Mouse (Mus musculus) c-Kit-positive CD71-positive TER-119-positive erythroid progenitor cells, embryonic 14.5 days (primary cell): Measurements from ENCODE around the gene Tead4.
"Not testable (repeated sequence)": the region's sequence is repeated elsewhere in the genome, so short reads cannot be mapped to it uniquely, and the experiment has no call there.

ENCODE experiments used
- DNase-seq: peaks from one replicate; pipeline ENCODE4 v3.0.0-alpha.2; 2013; ENCODE audit warnings: low spot score

Tead4 gene

DNA sequence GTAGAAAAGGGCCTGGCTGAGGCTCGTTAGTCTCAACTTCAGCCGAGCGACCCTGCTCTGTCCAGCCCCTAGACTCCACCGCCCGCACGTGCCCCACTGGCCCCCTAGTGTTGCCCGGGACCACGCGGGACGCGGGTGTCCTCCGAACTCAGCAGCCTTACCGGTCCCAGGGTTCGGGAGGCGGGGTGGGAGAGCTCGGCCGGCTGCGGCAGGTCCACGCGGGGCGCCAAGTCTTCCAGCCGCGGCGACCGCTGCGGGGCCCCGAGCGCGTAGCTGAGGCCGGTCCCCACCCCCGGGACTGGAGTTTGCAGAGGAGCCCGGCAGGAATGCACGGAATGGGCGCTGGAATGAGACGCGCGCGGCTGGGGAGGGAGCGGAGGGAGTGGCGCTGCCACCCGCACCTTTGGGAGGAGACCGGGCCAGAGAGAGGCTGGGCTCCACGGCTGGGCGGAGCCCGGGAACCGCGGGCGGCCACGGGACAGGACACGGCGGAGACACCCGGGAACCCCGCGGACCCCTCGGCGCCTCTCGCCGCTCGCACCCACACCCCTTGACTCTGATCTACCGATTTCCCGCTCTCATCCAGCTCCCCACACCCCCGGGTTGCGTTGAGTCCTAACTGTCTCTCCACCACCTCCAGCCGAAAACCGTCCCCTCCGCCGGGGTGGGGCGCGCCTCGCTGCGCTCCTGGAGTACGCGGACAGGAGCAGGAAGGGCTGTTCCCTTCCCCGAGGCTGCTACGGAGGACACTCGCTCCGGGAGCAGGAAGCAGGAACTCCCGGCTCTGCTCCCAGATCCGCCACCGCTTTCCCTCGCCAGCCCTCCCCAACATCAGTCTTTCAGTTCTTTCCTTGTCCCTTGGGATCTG, at the start of gene Tead4:
Gene Tead4 (minus strand): TSS at position 690 of the 868 bp plus-strand sequence.
- no peak for DNase-seq

DNA sequence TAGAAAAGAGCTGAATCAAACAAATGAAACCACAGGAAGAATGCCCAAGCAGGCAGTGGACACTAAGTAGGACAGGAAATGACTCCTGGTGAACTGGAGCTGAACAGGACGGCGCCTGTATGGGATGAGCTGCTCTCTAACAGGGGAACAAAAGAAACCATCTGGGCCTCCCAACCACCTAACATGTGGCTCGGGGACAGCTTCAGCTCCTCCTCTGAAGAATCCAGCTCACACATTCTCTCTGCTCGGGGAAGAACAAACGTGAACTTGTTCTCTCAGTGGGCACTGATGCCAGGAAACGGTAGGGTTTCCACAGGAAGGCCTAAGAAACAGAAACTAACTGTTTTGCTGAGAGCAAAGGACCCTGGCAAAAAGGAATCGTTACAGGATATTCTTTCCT, 49.1 kb upstream of the Tead4 start:
- no peak for DNase-seq

- no peak for DNase-seq
Measured at GRCm38 (mm10) chr6:128346782-128347181, 46.2 kb upstream of the Tead4 start.

GRCm38 (mm10) chr6:128345623-128346022, 45.0 kb upstream of the Tead4 start:
- DNase-seq: no peak

GRCm38 (mm10) chr6:128341956-128342723, 41.5 kb upstream of the Tead4 start:
- DNase-seq: no peak

- DNase-seq: no peak
Measured at GRCm38 (mm10) chr6:128338876-128339275, 38.3 kb upstream of the Tead4 start.

GRCm38 (mm10) chr6:128337467-128337866, 36.8 kb upstream of the Tead4 start:
- no peak for DNase-seq

GRCm38 (mm10) chr6:128334397-128335124, 33.9 kb upstream of the Tead4 start:
- peak; percentile 53 for DNase-seq

- DNase-seq: peak; percentile 65
Measured at GRCm38 (mm10) chr6:128318317-128318716, 17.7 kb upstream of the Tead4 start.

DNA sequence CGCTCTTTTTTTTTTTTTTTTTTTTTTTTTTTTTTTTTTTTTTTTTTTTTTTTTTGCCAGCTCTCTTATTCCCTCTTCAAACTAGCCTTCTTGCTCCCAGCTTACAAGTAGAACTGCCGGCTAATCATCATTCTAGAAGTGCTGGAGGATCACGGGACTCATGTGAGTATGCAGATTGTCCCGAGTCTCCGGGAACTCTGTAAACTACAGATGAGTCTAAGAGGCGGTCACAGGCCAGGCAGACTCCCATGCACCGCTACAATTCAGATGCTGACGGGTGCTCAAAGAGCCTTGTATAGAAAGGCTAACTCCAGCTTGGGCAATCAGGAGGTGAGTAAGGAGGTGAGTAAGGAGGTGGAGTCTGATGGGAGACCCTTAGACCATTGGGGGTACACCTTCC, 15.0 kb upstream of the Tead4 start:
- DNase-seq: no peak

DNA sequence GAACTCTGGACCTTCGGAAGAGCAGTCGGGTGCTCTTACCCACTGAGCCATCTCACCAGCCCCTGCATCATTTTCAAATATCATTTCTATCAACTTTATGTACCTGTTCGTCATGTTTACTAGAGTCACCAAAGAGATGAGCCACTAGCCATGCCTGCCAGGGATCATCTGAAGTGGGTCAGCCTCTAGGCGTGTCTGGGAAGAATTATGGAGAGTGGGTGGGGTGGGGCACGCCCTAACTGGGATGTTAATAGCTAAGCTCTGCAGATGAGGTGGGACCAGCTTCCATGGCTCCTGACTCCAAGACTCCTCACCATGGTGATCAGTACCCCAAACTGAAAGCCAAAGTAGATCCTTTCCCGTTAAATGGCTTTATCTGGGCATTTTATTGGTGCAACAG, 14.2 kb upstream of the Tead4 start:
- DNase-seq: no peak

- DNase-seq: peak; percentile 58
Measured at GRCm38 (mm10) chr6:128308311-128308710, 7.7 kb upstream of the Tead4 start.

- no peak for DNase-seq
Measured at GRCm38 (mm10) chr6:128304801-128305200, 4.2 kb upstream of the Tead4 start.

- not testable (repeated sequence) for DNase-seq
Measured at GRCm38 (mm10) chr6:128302640-128303039, 2.0 kb upstream of the Tead4 start.

GRCm38 (mm10) chr6:128301891-128302290, 1.3 kb upstream of the Tead4 start:
- DNase-seq: no peak

DNA sequence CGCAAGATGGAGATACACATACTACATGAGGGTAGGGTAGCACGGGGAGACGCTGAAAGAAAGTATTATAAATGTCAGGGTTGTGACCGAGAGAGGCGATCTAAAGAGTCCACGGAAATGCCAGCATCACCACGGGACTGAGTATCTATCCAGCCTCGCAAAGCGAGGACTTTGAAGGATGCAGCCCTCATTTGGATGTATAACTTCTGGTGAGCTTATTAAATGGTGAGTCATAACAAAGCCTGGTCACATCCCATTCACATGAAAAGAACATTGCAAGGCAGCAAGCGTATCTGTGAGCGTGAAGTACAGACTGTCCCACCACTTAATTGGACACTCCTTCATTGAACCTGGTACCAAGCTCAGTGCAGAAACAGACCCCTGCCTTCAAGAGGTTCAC, 835 bp upstream of the Tead4 start:
- DNase-seq: no peak

DNA sequence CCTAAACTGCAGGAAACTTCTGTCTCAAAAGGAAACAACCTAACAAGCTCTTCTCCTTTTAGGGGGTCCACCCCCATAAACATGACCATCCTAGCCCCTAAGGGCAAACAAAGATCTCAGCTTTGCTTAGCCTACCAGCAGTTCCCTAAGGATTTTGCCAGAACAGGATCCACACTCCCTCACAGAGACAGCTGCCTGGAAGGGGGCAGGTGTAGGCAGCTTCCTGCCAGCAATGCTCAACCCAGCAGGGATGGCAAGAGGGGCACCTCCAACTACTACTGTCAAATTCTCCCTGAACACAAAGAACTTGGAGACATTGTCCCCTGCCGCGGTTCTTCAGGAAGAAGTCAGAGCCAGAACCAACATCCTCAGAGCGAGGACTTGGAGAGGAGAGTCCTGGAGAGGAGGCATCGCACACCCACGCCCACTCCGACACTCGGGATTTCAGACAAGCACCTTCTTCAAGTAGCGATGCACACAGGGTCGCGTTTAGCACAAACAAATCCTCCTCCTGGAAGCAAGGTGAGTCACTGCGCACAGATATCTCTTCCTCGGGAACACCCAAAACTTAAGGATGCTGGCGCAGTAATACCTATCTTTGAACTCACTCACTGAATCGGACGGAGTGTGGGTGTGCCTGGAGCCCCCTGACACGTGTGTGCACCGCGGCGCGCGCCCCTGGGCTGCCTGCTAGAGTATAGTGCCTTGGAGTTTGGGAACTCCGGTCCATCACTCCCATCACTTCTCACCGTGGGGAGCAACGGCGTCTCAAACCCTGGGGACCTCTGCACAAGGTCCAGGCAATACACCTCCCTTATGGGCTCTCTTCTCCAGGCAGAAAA, 1.1 kb downstream of the Tead4 start:
- no peak for DNase-seq

- no peak for DNase-seq
Measured at GRCm38 (mm10) chr6:128298246-128298645, 2.4 kb downstream of the Tead4 start.

DNA sequence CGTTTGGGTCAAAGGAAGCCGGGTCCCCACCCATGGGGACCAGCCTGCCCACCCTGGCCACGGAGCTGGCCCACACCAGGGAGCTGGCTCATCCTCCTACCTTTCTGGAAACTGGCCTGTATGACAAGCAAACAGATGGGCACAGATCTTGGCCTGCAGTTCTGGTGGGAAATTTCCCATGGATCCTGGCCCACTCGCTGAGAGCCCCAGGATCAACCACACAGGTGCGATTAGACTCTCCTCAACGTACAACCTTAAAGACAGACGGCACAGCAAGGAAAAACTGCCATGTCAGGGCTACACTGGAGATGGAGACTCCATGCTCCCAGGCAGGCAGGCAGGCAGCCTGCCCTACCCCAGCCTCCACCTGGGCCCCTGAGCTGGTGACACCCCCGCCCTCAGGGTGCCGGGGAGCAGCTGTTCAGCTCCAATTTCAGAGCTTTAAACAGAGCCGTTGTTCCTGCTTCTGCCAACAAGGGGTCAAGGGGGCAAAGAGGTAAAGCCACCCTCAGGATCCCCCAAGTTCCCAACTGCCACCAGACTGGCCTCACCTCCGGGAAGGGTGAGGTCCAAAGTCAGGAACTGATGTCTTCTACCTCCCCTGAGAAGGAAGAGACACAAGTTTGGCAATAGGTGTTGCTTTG, 3.8 kb downstream of the Tead4 start:
- no peak for DNase-seq

DNA sequence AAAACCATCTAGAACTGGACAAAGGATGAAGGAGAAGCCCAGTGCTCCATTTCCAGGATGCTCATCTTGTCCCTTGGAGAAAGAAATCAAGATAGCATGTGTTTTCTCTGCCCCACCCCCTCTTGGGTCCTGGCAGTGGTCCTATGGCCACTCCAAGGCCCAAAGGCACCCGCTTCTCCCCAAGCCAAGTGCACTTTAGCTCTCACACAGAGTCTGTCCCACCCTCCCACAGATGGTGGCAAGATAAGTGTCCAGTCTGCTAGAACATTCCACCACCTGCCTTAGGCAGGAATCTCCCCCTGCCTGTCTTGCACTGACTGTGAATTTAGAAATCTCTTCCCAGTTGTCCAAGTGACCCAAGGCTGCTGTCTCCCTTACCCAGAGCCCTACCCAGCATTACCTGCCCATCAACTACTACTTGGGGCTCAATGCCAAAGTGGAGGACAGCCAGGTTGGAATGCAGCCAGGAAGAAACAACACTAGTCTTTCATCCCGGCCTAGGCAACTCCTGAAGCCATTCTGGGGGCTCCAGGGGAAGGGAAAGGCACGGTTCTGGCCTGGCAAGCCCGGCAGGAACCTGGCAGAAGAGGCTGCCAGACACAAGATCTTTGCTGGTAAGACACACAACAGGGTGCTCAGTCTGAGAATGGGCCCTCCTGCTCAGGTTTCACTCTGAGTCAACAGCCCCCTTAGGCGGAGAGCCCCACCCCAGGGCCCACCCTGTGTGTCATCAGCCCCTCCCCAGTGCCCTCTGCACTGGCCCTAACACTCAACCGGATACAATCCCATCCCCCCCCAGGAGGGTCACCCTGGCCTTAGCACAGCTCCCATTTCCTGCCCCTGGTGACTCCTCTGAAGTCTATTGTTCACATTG, 4.5 kb downstream of the Tead4 start:
- DNase-seq: no peak
